Mouse (Mus musculus) heart, postnatal 0 days (tissue): Measurements from ENCODE around the gene Nat8f2.
"Not testable (repeated sequence)": the region's sequence is repeated elsewhere in the genome, so short reads cannot be mapped to it uniquely, and the experiment has no call there.

ENCODE experiments used
- CTCF ChIP-seq: IDR thresholded peaks from 2 replicates; pipeline ENCODE4 v1.5.1; 2016; ENCODE audit warnings: antibody characterized with exemption, control low read depth, low read depth
- EP300 ChIP-seq: IDR thresholded peaks from 2 replicates; pipeline ENCODE4 v1.6.1; 2016; ENCODE audit warnings: antibody characterized with exemption, low read depth

DNA sequence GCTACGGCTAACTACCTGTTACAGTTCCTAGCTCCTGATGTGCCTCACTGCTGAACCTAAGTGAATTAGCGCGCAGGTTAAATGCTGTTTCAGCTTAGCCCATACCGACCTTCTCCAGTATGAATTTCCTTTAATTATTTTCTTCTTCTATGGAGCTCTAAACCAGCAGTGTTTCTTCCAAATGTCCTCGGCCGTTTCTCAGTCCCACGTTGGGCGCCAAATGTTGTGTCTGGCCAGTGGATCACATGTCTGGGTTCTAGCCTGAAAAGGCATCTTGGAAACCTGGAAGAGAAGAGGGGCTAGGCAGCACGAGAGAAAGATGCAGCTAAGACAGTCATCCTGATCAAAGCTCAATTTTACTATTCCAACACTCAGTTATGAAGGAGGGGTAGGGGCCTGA is 14.3 kb upstream of the Nat8f2 start:
- not testable (repeated sequence) for TF ChIP-seq EP300, CTCF
